Mouse (Mus musculus): ENCODE measurements around the gene Fam49a. TPM values are rescaled to one million over a fixed set of nuclear protein-coding genes. Genes with fewer than 3 reads are reported as not detected.

Gene Fam49a
- polyA plus RNA-seq, 1 experiment from 2014 or later = 48.8 TPM

- 73% methylated on average over 5 of the region's 5 CpGs for WGBS
- no peak for ATAC-seq (ENCODE audit: insufficient number of reproducible peaks, low FRiP score)
- Histone ChIP-seq H3K9me3 (replicated peaks) (no peaks in the 10 kb centered on the region), H3K4me1 (replicated peaks) (no peaks in the 10 kb centered on the region; the same call in 1 of the 2 replicates), H3K27me3 (replicated peaks) (no peaks in the 10 kb centered on the region), H3K9ac (no peak overlapping the region), H3K27ac (ENCODE audit: poor library complexity, severe bottlenecking) (no peak overlapping the region), H3K4me2 (no peak overlapping the region), H3K4me3 (no peak overlapping the region), H3K36me3 (peaks cover 9% of the 10 kb centered on the region; the same call in 1 of the 2 replicates)
Observed at GRCm38 (mm10) chr12:12334486-12334885, 72.5 kb downstream of the Fam49a start.

GRCm38 (mm10) chr12:12335566-12335965 is 73.6 kb downstream of the Fam49a start:
- H3K4me1 ChIP-seq (replicated peaks) = no peaks in the 10 kb centered on the region; the same call in 1 of the 2 replicates
- peaks cover 9% of the 10 kb centered on the region; the same call in 1 of the 2 replicates for H3K36me3 ChIP-seq
- H3K4me3 ChIP-seq = no peak overlapping the region
- H3K9me3 ChIP-seq (replicated peaks) = no peaks in the 10 kb centered on the region
- no peak overlapping the region for H3K4me2 ChIP-seq
- H3K9ac ChIP-seq = no peak overlapping the region
- H3K27ac ChIP-seq (ENCODE audit: poor library complexity, severe bottlenecking) = no peak overlapping the region
- H3K27me3 ChIP-seq (replicated peaks) = no peaks in the 10 kb centered on the region
- WGBS = 88% methylated on average over 7 of the region's 7 CpGs
- ATAC-seq (ENCODE audit: insufficient number of reproducible peaks, low FRiP score) = no peak

- no peaks in the 10 kb centered on the region for H3K27me3 ChIP-seq (replicated peaks)
- H3K9me3 ChIP-seq (replicated peaks) = no peaks in the 10 kb centered on the region
- H3K4me2 ChIP-seq = no peak overlapping the region
- 84% methylated on average over 6 of the region's 6 CpGs for WGBS
- H3K36me3 ChIP-seq = peaks cover 9% of the 10 kb centered on the region; the same call in 1 of the 2 replicates
- no peak for ATAC-seq (ENCODE audit: insufficient number of reproducible peaks, low FRiP score)
- H3K4me1 ChIP-seq (replicated peaks) = no peaks in the 10 kb centered on the region; the same call in 1 of the 2 replicates
- H3K9ac ChIP-seq = no peak overlapping the region
- no peak overlapping the region for H3K4me3 ChIP-seq
- no peak overlapping the region for H3K27ac ChIP-seq (ENCODE audit: poor library complexity, severe bottlenecking)
Observed at GRCm38 (mm10) chr12:12337378-12337777, 75.4 kb downstream of the Fam49a start.

- Histone ChIP-seq H3K4me1 (replicated peaks) (no peaks in the 10 kb centered on the region), H3K36me3 (no peaks in the 10 kb centered on the region), H3K27ac (ENCODE audit: poor library complexity, severe bottlenecking) (no peak overlapping the region), H3K9me3 (replicated peaks) (no peaks in the 10 kb centered on the region), H3K27me3 (replicated peaks) (no peaks in the 10 kb centered on the region), H3K9ac (no peak overlapping the region), H3K4me2 (no peak overlapping the region), H3K4me3 (no peak overlapping the region)
- 86% methylated on average over 2 of the region's 2 CpGs for WGBS
- no peak for ATAC-seq (ENCODE audit: insufficient number of reproducible peaks, low FRiP score)
Observed at GRCm38 (mm10) chr12:12343320-12343719, 81.4 kb downstream of the Fam49a start.

- Histone ChIP-seq H3K9me3 (replicated peaks) (no peaks in the 10 kb centered on the region), H3K9ac (no peak overlapping the region), H3K4me2 (no peak overlapping the region), H3K27me3 (replicated peaks) (no peaks in the 10 kb centered on the region), H3K36me3 (0 out of 2 replicates have a peak, but pooled peaks cover 3% of the 10 kb centered on the region), H3K27ac (ENCODE audit: poor library complexity, severe bottlenecking) (no peak overlapping the region), H3K4me1 (replicated peaks) (peaks cover 16% of the 10 kb centered on the region), H3K4me3 (no peak overlapping the region)
- 80% methylated on average over 2 of the region's 2 CpGs for WGBS
- ATAC-seq (ENCODE audit: insufficient number of reproducible peaks, low FRiP score) = no peak
Observed at GRCm38 (mm10) chr12:12348625-12349024, 86.7 kb downstream of the Fam49a start.

- no peak for ATAC-seq (ENCODE audit: insufficient number of reproducible peaks, low FRiP score)
- no peak overlapping the region for H3K27ac ChIP-seq (ENCODE audit: poor library complexity, severe bottlenecking)
- no peak overlapping the region for H3K9ac ChIP-seq
- 65% methylated on average over 6 of the region's 6 CpGs for WGBS
- H3K4me3 ChIP-seq = no peak overlapping the region
- H3K36me3 ChIP-seq = 0 out of 2 replicates have a peak, but pooled peaks cover 3% of the 10 kb centered on the region
- H3K4me1 ChIP-seq (replicated peaks) = peaks cover 23% of the 10 kb centered on the region
- no peaks in the 10 kb centered on the region for H3K9me3 ChIP-seq (replicated peaks)
- H3K27me3 ChIP-seq (replicated peaks) = no peaks in the 10 kb centered on the region
- no peak overlapping the region for H3K4me2 ChIP-seq
Observed at GRCm38 (mm10) chr12:12349645-12350288, 87.8 kb downstream of the Fam49a start.

GRCm38 (mm10) chr12:12351816-12352552 is 90.0 kb downstream of the Fam49a start:
- 46% methylated on average over 11 of the region's 11 CpGs for WGBS
- Histone ChIP-seq H3K4me1 (replicated peaks) (peaks cover 41% of the 10 kb centered on the region), H3K4me2 (no peak overlapping the region), H3K4me3 (no peak overlapping the region), H3K9me3 (replicated peaks) (no peaks in the 10 kb centered on the region), H3K9ac (no peak overlapping the region), H3K36me3 (0 out of 2 replicates have a peak, but pooled peaks cover 3% of the 10 kb centered on the region), H3K27me3 (replicated peaks) (no peaks in the 10 kb centered on the region), H3K27ac (ENCODE audit: poor library complexity, severe bottlenecking) (peak overlapping the region; percentile 6; the same call in 1 of the 2 replicates)
- ATAC-seq (ENCODE audit: insufficient number of reproducible peaks, low FRiP score) = no peak

- WGBS = 57% methylated on average over 10 of the region's 10 CpGs
- no peak overlapping the region for H3K27ac ChIP-seq (ENCODE audit: poor library complexity, severe bottlenecking)
Observed at GRCm38 (mm10) chr12:12354115-12354653, 92.2 kb downstream of the Fam49a start.

GRCm38 (mm10) chr12:12356048-12356447 is 94.1 kb downstream of the Fam49a start:
- Histone ChIP-seq H3K4me2 (peak overlapping the region; percentile 51), H3K27ac (ENCODE audit: poor library complexity, severe bottlenecking) (peak overlapping the region; percentile 89), H3K27me3 (replicated peaks) (no peaks in the 10 kb centered on the region), H3K9me3 (replicated peaks) (no peaks in the 10 kb centered on the region), H3K4me1 (replicated peaks) (peaks cover 37% of the 10 kb centered on the region), H3K36me3 (peaks cover 5% of the 10 kb centered on the region), H3K9ac (0 out of 2 replicates have a peak overlapping the region, but pooled peaks have one; percentile 42), H3K4me3 (no peak overlapping the region)
- 22% methylated on average over 9 of the region's 9 CpGs for WGBS
- no peak for ATAC-seq (ENCODE audit: insufficient number of reproducible peaks, low FRiP score)

More at GRCm38 (mm10) chr12:12354115-12354653, 92.2 kb downstream of the Fam49a start:
- Histone ChIP-seq H3K4me1 (replicated peaks) (peaks cover 42% of the 10 kb centered on the region), H3K4me3 (no peak overlapping the region), H3K4me2 (no peak overlapping the region), H3K9me3 (replicated peaks) (no peaks in the 10 kb centered on the region), H3K9ac (no peak overlapping the region), H3K36me3 (peaks cover 8% of the 10 kb centered on the region), H3K27me3 (replicated peaks) (no peaks in the 10 kb centered on the region)
- ATAC-seq (ENCODE audit: insufficient number of reproducible peaks, low FRiP score) = no peak

- Histone ChIP-seq H3K4me2 (peak overlapping the region; percentile 51; the same call in 1 of the 2 replicates), H3K27ac (ENCODE audit: poor library complexity, severe bottlenecking) (peak overlapping the region; percentile 89), H3K4me3 (no peak overlapping the region), H3K4me1 (replicated peaks) (peaks cover 34% of the 10 kb centered on the region), H3K9ac (no peak overlapping the region), H3K36me3 (peaks cover 10% of the 10 kb centered on the region), H3K9me3 (replicated peaks) (no peaks in the 10 kb centered on the region), H3K27me3 (replicated peaks) (no peaks in the 10 kb centered on the region)
- peak; percentile 79 for ATAC-seq (ENCODE audit: insufficient number of reproducible peaks, low FRiP score)
- 10% methylated on average over 1 of the region's 1 CpGs for WGBS
Observed at GRCm38 (mm10) chr12:12356463-12356862, 94.5 kb downstream of the Fam49a start.

- 54% methylated on average over 5 of the region's 5 CpGs for WGBS
- Histone ChIP-seq H3K36me3 (peaks cover 14% of the 10 kb centered on the region), H3K4me1 (replicated peaks) (peaks cover 29% of the 10 kb centered on the region), H3K4me3 (no peak overlapping the region), H3K4me2 (peak overlapping the region; percentile 51; the same call in 1 of the 2 replicates), H3K9ac (no peak overlapping the region), H3K27ac (ENCODE audit: poor library complexity, severe bottlenecking) (peak overlapping the region; percentile 89), H3K9me3 (replicated peaks) (no peaks in the 10 kb centered on the region), H3K27me3 (replicated peaks) (no peaks in the 10 kb centered on the region)
- no peak for ATAC-seq (ENCODE audit: insufficient number of reproducible peaks, low FRiP score)
Observed at GRCm38 (mm10) chr12:12356946-12357345, 95.0 kb downstream of the Fam49a start.

All from heart, embryonic 12.5 days (tissue).